Comparison of ENCODE assay signal across 15 mouse cellular contexts in the genomic region with DNA sequence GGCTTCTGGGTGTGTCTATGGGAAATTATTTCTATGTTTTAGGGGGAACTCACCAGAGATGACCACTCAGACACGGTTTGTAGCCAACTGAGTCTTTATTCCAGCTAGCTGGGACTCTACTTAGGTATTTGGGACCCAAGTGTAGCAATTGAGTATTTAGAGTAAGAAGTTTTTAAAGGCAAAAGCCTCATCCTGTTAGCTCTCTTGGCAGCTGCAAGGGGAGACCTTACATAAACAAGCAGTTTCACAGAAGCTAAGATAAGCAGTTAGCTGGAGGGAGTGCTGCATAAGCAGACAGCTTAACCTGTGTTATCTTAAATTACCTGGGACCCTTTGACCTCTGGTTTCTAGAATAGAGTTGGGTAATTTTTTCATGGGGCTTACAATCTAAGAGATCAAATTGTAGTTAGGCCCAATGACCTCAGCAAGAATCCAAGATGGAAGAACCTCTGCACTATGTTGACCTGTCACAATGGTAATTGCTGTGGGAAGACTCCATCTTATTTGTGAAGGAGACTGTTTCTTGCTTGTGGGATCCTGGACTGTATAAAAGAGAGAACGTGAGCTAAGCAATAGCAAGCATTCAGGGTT.
"Had no signal": no experiment of that assay in that cellular context is flagged by ENCODE, and none has a peak within 500 bp of the region (broad histone marks: within the 10 kb centered on the region; RNA-seq: fewer than 3 reads in every experiment).

No protein-coding gene starts in this region.

- H3K36me3 ChIP-seq: neural tube, embryonic 12.5 days; neural tube, embryonic 13.5 days; stomach, embryonic 15.5 days had no signal

- H3K27me3 ChIP-seq: neural tube, embryonic 12.5 days; neural tube, embryonic 13.5 days; stomach, embryonic 15.5 days had no signal

- H3K9me3 ChIP-seq: neural tube, embryonic 12.5 days; stomach, embryonic 15.5 days had no signal

- DNase-seq: retina, postnatal 1 day; right cerebral cortex, adult 18-20 months; right cerebral cortex, postnatal 14 days; right cerebral cortex, postnatal 25 days; right cerebral cortex, postnatal 4 days; spleen, adult 18-20 months; thymus, adult 18-20 months; thymus, adult 2 months; thymus, postnatal 14 days; thymus, postnatal 25 days; thymus, postnatal 36 days; thymus, postnatal 4 days had no signal

- H3K9ac ChIP-seq: neural tube, embryonic 12.5 days; neural tube, embryonic 13.5 days; stomach, embryonic 15.5 days had no signal

- H3K4me1 ChIP-seq: neural tube, embryonic 12.5 days; neural tube, embryonic 13.5 days; stomach, embryonic 15.5 days had no signal

- H3K4me2 ChIP-seq: neural tube, embryonic 12.5 days; neural tube, embryonic 13.5 days; stomach, embryonic 15.5 days had no signal

- H3K27ac ChIP-seq: neural tube, embryonic 12.5 days; neural tube, embryonic 13.5 days; stomach, embryonic 15.5 days had no signal

- H3K4me3 ChIP-seq: neural tube, embryonic 12.5 days; neural tube, embryonic 13.5 days; stomach, embryonic 15.5 days had no signal
